Mouse (Mus musculus) gastrocnemius, adult 8-10 months (tissue): ENCODE measurements around the gene Sel1l2. TPM values are rescaled to one million over a fixed set of nuclear protein-coding genes. Genes with fewer than 3 reads are reported as not detected.

Experiments used
- DNase-seq, 2 experiments: peaks; one replicate each; pipeline ENCODE4 v3.0.0; 2022; ENCODE audit warnings: low spot score in 2 of 2
- total RNA-seq, 4 experiments: library from RNA; stranded (reverse); gene quantifications; 2 replicates each; pipeline ENCODE4 v1.2.4; 2022

Sel1l2 gene
- under 1 TPM in 2 of 4 experiments, not detected in 2; 0.13 to 0.31 TPM for total RNA-seq

GRCm38 (mm10) chr2:140389525-140389924, at the start of gene Sel1l2:
TSS of gene Sel1l2 (minus strand) at chr2:140389706.
- DNase-seq, result no peak

- no peak for DNase-seq
Observed at GRCm38 (mm10) chr2:140439081-140439480, 49.6 kb upstream of the Sel1l2 start.

GRCm38 (mm10) chr2:140427283-140427682, 37.8 kb upstream of the Sel1l2 start:
- no peak for DNase-seq

- no peak for DNase-seq
Observed at GRCm38 (mm10) chr2:140425844-140426243, 36.3 kb upstream of the Sel1l2 start.

- DNase-seq, result peak; percentile 12 to 28
Observed at GRCm38 (mm10) chr2:140395744-140396231, 6.3 kb upstream of the Sel1l2 start.

- DNase-seq, result peak; percentile 98 to 99
Observed at GRCm38 (mm10) chr2:140395179-140395578, 5.7 kb upstream of the Sel1l2 start, which contains the start of gene Macrod2. TSS of gene Macrod2 (plus strand) at chr2:140395309.

DNA sequence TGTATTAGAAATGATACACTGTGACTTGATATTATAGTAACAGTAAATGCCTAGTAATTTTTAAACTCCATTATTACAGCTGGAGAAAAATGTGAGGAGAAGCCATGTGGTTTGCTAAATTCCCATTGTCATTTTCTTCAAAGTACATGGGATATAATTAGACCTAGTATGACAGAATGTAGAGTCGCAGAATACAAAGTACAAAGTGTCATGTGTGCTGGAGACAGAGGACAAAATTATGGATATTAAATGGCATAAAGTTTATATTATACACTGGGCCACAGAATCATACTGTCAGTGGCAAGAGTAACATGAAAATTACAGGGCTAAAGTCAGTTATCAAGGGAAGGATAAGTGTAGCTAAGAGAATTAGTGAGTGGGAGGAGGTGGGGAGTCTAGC, 24.7 kb downstream of the Sel1l2 start:
- DNase-seq, result no peak

DNA sequence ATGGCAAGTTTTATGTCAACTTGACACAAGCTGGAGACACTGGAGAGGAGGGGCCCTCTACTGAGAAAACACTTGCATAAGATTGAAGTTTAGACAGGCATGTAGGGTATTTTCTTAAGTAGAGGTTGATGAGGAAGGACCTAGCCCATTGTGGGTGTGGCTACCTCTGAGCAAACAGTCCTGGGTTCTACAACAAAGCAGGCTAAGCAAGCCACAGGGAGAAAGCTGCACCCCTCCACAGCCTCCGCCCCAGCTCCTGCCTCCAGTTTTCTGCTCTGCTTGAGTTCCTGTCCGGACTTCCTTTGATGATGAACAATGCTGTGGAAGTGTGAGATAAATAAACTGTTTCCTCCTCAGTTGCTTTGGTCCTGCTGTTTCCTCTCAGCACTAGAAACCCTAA, 29.6 kb downstream of the Sel1l2 start:
- DNase-seq, result no peak

- DNase-seq, result no peak
Observed at GRCm38 (mm10) chr2:140342394-140342793, 47.1 kb downstream of the Sel1l2 start.

GRCm38 (mm10) chr2:140330508-140331306, 58.8 kb downstream of the Sel1l2 start:
- no peak for DNase-seq

DNA sequence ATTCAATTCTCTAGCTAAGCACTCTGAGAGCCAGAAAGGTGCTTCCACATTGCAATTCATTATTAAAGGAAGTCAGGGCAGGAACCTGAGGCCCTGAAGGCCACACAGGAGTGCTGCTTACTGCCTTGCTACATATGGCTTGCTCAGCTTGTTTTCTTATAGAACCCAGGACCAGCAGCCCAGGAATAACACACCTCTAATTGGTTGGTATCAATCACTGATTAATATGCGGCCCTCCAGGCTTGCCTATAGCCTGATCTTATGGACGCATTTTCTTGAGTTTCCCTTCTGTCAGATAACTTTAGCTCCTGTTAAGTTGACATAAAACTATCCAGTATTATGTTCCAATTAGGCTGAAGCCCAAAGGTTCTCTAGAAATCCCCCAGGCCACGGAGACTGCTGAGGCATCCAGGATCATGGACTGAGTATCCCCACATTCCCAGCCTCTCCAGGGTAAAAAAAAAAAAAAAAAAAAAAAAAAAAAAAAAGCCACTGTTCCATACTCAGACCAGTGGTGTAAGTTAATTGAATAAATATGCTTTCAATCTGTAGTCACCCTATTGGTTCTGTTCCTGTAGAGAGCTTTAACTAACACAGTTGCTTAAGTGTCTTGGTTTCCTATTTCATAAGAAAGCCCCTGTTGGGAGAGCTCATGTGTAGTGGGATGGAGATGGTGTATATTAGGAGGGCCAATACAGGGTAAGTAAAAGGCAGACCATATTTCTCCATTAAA, 86.4 kb downstream of the Sel1l2 start:
- no peak for DNase-seq

DNA sequence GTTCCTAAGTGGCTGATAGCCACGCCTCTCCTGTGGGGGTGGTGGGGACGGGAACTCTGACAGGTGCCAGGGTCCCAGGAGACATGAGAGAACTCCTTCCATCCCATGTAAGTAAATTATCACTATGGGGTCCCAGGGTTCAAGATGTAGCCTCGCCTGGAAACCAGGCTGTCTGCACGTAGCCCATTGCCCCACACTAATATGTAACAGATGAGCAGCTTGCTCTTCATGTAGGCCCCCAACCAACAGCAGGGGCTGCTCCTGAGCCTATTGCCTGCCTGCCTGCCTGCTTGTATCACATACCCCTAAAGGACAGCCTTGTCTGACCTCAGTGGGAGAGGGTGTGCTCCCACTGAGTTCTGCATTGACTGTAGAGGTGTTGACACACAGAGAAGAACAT, 92.4 kb downstream of the Sel1l2 start:
- no peak for DNase-seq

- no peak for DNase-seq
Observed at GRCm38 (mm10) chr2:140293820-140294219, 95.7 kb downstream of the Sel1l2 start.

DNA sequence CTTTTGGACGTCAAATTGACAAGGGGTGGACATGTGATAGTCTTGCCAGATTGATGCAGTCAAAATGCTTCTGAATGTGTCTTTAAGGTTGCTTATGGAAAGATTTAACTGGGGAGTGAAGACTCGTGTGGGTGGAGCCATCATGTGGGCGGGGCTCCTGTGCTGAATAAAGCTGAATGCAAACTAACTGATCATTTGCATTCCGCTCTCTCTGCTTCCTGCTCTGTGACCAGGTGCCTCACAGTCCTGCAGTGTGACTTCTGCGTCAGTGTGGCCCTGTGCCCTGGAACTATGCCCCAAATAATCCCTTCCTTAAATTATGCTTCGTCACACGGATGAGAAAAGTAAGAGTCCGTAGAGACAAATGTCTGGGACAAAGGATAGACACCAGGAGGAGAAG, 108.7 kb downstream of the Sel1l2 start:
- no peak for DNase-seq

GRCm38 (mm10) chr2:140255595-140256141, 133.8 kb downstream of the Sel1l2 start:
- no peak for DNase-seq

DNA sequence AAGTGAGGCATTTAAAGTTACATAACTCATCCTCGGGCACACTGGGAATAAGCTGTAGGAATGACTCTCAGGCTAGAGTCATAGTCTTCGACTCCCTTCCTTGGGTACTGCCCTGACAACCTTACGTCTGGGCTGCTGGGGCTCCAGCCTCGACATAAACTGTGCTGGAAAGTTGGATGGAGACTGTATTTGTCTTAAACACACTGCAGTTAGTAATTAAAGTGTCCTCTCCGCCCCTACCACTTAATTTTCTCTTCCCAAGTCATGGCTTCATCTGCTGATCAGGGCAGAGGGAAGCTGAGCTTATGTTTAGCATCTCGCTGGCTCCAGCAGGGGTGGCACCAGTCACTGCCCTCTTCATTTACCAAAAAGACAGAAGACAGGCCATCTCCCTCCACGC, 135.2 kb downstream of the Sel1l2 start:
- DNase-seq, result no peak

GRCm38 (mm10) chr2:140243105-140243504, 146.4 kb downstream of the Sel1l2 start:
- DNase-seq, result no peak

DNA sequence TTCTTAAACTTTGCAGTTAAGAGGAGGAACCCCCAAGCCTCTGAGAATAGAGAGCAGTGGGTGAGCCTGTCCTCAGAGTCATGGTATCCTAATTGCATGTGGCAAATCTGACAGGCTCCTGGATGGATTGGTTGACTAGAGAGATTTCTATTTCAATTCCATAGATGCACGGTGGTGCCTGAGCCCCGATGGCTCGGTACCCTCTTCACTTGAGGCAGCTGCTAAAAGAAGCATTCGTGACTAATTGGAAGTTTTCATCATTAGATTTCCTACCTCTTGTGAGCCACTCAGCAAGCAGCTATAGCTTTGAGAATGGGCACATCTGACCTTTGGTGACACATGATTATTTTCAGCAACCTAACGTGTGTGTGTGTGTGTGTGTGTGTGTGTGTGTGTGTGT, 147.1 kb downstream of the Sel1l2 start:
- no peak for DNase-seq

DNA sequence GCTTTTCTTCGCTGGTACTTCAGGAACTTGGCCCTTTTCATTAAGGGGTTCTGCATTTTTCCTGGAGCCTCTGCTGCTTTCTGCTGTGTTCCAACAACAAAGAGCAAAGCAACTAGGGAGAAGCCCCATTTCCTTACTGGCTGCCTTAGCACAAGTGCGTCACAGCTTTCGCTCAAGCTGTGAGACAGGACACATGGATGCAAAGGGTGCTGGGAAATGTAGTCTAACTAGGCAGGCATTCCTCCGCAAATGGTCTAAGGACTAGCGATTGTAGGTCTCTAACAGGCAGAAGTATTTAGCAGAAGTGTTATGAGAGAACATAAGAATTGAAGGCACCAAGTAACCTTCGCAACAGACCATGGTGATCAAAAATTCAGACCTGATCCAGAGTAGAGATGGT, 152.3 kb downstream of the Sel1l2 start:
- no peak for DNase-seq

DNA sequence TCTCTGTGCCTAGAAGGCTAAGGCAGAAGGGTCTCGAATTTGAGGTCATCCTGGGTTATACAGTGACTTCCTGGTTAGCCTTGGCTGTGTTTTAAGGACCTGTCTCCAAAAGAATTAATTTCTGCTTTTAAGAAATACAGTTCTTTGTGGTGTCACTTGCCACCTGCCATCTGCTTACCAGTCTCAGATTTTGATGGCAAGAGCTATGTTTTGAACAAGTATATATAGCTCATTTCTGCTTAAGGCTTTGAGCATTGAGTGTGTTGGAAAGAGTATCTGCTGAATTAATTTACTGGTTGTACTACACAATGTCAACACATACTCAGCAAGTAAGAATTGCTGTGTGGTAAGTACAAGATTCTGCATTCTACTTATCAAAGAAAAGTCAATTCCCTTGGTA, 159.2 kb downstream of the Sel1l2 start:
- no peak for DNase-seq

DNA sequence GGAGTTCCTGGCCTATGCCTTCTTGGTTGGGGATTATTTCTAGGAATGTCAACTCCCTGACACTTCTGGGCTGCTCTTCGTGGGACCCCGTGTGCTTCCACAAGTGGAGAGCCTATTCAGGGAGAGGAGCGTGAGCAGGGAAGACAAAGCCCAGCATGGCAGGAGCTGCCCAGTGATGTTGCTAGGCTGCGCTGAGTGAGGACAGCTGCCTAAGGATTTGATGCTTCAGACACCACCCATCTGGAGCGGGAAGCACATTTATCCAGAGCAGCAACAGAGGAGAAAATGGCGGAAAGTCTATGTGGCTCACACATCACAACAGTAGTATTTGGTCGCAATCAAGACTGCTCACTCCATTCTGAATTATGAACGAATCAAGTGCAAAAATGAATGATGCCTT, 169.2 kb downstream of the Sel1l2 start:
- DNase-seq, result no peak

- no peak for DNase-seq
Observed at GRCm38 (mm10) chr2:140215965-140216364, 173.5 kb downstream of the Sel1l2 start.
